Mouse (Mus musculus) testis, adult 2 months (tissue): ENCODE measurements at regions not wholly inside any gene's neighbourhood (a gene's known extent, or its start where the extent isn't known, plus 50 kb on each side); places are given as distances from the start of the nearest gene placed in this dataset.

ENCODE experiments used
- CTCF ChIP-seq: fragments of 200-500 bp; IDR thresholded peaks from 2 replicates; pipeline ENCODE4 v1.5.1; 2012; ENCODE audit warnings: low read depth, mild to moderate bottlenecking, inconsistent platforms, low read length, moderate library complexity; ENCODE audit not compliant: control insufficient read depth, insufficient read depth, insufficient replicate concordance
- POLR2A ChIP-seq: fragments of 200-500 bp; IDR thresholded peaks from 2 replicates; pipeline ENCODE4 v1.6.1; 2012; ENCODE audit warnings: low read depth, mild to moderate bottlenecking, inconsistent platforms, low read length, moderate library complexity; ENCODE audit not compliant: control insufficient read depth

- TF ChIP-seq POLR2A: no peak
- TF ChIP-seq CTCF: no peak
Observed at GRCm38 (mm10) chr17:80802622-80803021, 74.3 kb upstream of the Map4k3 start.
